Mouse (Mus musculus) frontal cortex, adult (tissue): ENCODE measurements at regions not wholly inside any gene's neighbourhood (a gene's known extent, or its start where the extent isn't known, plus 50 kb on each side); places are given as distances from the start of the nearest gene placed in this dataset.
A peak's percentile ranks its signal among the peaks of the same experiment; 100 is the strongest.
"Not testable (repeated sequence)": the region's sequence is repeated elsewhere in the genome, so short reads cannot be mapped to it uniquely, and the experiment has no call there.

ENCODE experiments used
- ATAC-seq: cut with Nextera tagmentation; 2 replicates; pipeline ENCODE4 v1.9.2; 2017; ENCODE audit warnings: mild to moderate bottlenecking, moderate library complexity, mixed read lengths; ENCODE audit not compliant: low TSS enrichment

- no peak for ATAC-seq
Measured at GRCm38 (mm10) chr13:85988633-85989032, 58.1 kb downstream of the Cox7c start.

GRCm38 (mm10) chr13:85982089-85982488 is 64.6 kb downstream of the Cox7c start:
- no peak for ATAC-seq

- ATAC-seq: not testable (repeated sequence)
Measured at GRCm38 (mm10) chr13:85964005-85964404, 82.7 kb downstream of the Cox7c start.

- ATAC-seq: peak; percentile 96
Measured at GRCm38 (mm10) chr13:85955284-85955683, 91.4 kb downstream of the Cox7c start.

- ATAC-seq: no peak
Measured at GRCm38 (mm10) chr13:85952896-85953295, 93.8 kb downstream of the Cox7c start.

GRCm38 (mm10) chr13:85926825-85927737 is 119.6 kb downstream of the Cox7c start:
- no peak for ATAC-seq

- ATAC-seq: no peak
Measured at GRCm38 (mm10) chr13:85926323-85926722, 120.4 kb downstream of the Cox7c start.

- no peak for ATAC-seq
Measured at GRCm38 (mm10) chr13:85922696-85923095, 124.0 kb downstream of the Cox7c start.

GRCm38 (mm10) chr13:85901796-85902195 is 144.9 kb downstream of the Cox7c start:
- ATAC-seq: no peak

GRCm38 (mm10) chr13:85897656-85898055 is 149.0 kb downstream of the Cox7c start:
- ATAC-seq: no peak

GRCm38 (mm10) chr13:85895141-85895540 is 151.6 kb downstream of the Cox7c start:
- ATAC-seq: no peak

- ATAC-seq: not testable (repeated sequence)
Measured at GRCm38 (mm10) chr13:85889846-85890245, 156.9 kb downstream of the Cox7c start.

- ATAC-seq: no peak
Measured at GRCm38 (mm10) chr13:85882817-85883216, 163.9 kb downstream of the Cox7c start.

- no peak for ATAC-seq
Measured at GRCm38 (mm10) chr13:85863745-85864144, 183.0 kb downstream of the Cox7c start.

GRCm38 (mm10) chr13:85848276-85848675 is 198.4 kb downstream of the Cox7c start:
- no peak for ATAC-seq

- ATAC-seq: no peak
Measured at GRCm38 (mm10) chr13:85829894-85830293, 216.8 kb downstream of the Cox7c start.
